Mouse (Mus musculus) small intestine, adult 2 months (tissue): ENCODE data around the gene Sv2a.

Experiments used
- CTCF ChIP-seq: fragments of 200-500 bp; IDR thresholded peaks from 2 replicates; pipeline ENCODE4 v1.5.1; 2012; ENCODE audit warnings: low read depth, mild to moderate bottlenecking, control low read depth, inconsistent platforms, low read length, moderate library complexity, mixed read lengths; ENCODE audit not compliant: insufficient replicate concordance, insufficient read length; ENCODE audit errors: extremely low read depth
- POLR2A ChIP-seq: fragments of 200-500 bp; IDR thresholded peaks from 2 replicates; pipeline ENCODE4 v1.6.1; 2012; ENCODE audit warnings: low read depth, mild to moderate bottlenecking, control low read depth, inconsistent platforms, low read length, moderate library complexity

- TF ChIP-seq CTCF, result no peak
- no peak for TF ChIP-seq POLR2A
These were observed 29.1 kb upstream of the Sv2a start for GRCm38 (mm10) chr3:96151836-96152235.
